Mouse (Mus musculus) mouse trophoblast stem cell (cell line): ENCODE results near the gene Ang5.
"Not testable (repeated sequence)": the region's sequence is repeated elsewhere in the genome, so short reads cannot be mapped to it uniquely, and the experiment has no call there.

Experiments
- in situ Hi-C, 2 experiments: fragments of 300-500 bp; cut with MseI, MboI; formaldehyde crosslinking; loops; 2 replicates in 1 of 2; 3 replicates in 1 of 2; pipeline ENCODE4 v1.15.1; 2025

Gene Ang5

GRCm38 (mm10) chr14:43956769-43957168 is at the start of gene Ang5:
Gene Ang5 (plus strand): TSS chr14:43957069.
- in situ Hi-C loops, result not testable (repeated sequence)

- in situ Hi-C loops, result not testable (repeated sequence)
Measured at GRCm38 (mm10) chr14:43918214-43918613, 38.7 kb upstream of the Ang5 start.

GRCm38 (mm10) chr14:43923459-43923858 is 33.4 kb upstream of the Ang5 start, which contains the start of gene Ear10:
Gene Ear10 (minus strand): TSS chr14:43923559.
- in situ Hi-C loops, result loop anchor here in 1 of 2 experiments (10.0 kb wide), 1 partner anchor 61 kb away; no protein-coding TSS in a partner anchor

- in situ Hi-C loops, result loop anchor here in 1 of 2 experiments (10.0 kb wide), 1 partner anchor 60 kb away; no protein-coding TSS in a partner anchor
Measured at GRCm38 (mm10) chr14:43924688-43925403, 32.0 kb upstream of the Ang5 start, which contains the start of gene Gm8113. Gene Gm8113 (plus strand): TSS chr14:43925390.

GRCm38 (mm10) chr14:43925404-43925950 is 31.4 kb upstream of the Ang5 start:
- in situ Hi-C loops, result loop anchor here in 1 of 2 experiments (10.0 kb wide), 1 partner anchor 59 kb away; no protein-coding TSS in a partner anchor

- in situ Hi-C loops, result loop anchor here in 1 of 2 experiments (10.0 kb wide), 1 partner anchor 52 kb away; no protein-coding TSS in a partner anchor
Measured at GRCm38 (mm10) chr14:43932991-43933390, 23.9 kb upstream of the Ang5 start.

- in situ Hi-C loops, result loop anchor here in 1 of 2 experiments (10.0 kb wide), 1 partner anchor 51 kb away; no protein-coding TSS in a partner anchor
Measured at GRCm38 (mm10) chr14:43933399-43933798, 23.5 kb upstream of the Ang5 start.

- in situ Hi-C loops, result not testable (repeated sequence)
Measured at GRCm38 (mm10) chr14:43953382-43953781, 3.5 kb upstream of the Ang5 start.

GRCm38 (mm10) chr14:43955074-43955473 is 1.8 kb upstream of the Ang5 start:
- in situ Hi-C loops, result not testable (repeated sequence)

GRCm38 (mm10) chr14:43983454-43983853 is 26.6 kb downstream of the Ang5 start:
- in situ Hi-C loops, result loop anchor here (10.0 kb wide), 2 partner anchors 49 to 59 kb away; partner anchors contain the start of genes Ear10 (in 1 of the 2) and Gm8113 (in 1 of the 2)

GRCm38 (mm10) chr14:43983897-43984296 is 27.0 kb downstream of the Ang5 start:
- in situ Hi-C loops, result loop anchor here (10.0 kb wide), 2 partner anchors 49 to 59 kb away; partner anchors contain the start of genes Ear10 (in 1 of the 2) and Gm8113 (in 1 of the 2)

- in situ Hi-C loops, result loop anchor here (10.0 kb wide), 2 partner anchors 51 to 61 kb away; partner anchors contain the start of genes Ear10 (in 1 of the 2) and Gm8113 (in 1 of the 2)
Measured at GRCm38 (mm10) chr14:43986147-43986546, 29.3 kb downstream of the Ang5 start.

GRCm38 (mm10) chr14:43987404-43987803 is 30.5 kb downstream of the Ang5 start:
- in situ Hi-C loops, result loop anchor here (10.0 kb wide), 2 partner anchors 53 to 63 kb away; partner anchors contain the start of genes Ear10 (in 1 of the 2) and Gm8113 (in 1 of the 2)

GRCm38 (mm10) chr14:43998455-43999000 is 41.7 kb downstream of the Ang5 start:
- in situ Hi-C loops, result not testable (repeated sequence)

GRCm38 (mm10) chr14:44001600-44001999 is 44.7 kb downstream of the Ang5 start:
- in situ Hi-C loops, result no loop called here

GRCm38 (mm10) chr14:44002169-44002568 is 45.3 kb downstream of the Ang5 start, which contains the start of gene Ang6:
Gene Ang6 (minus strand): TSS chr14:44002269.
- in situ Hi-C loops, result no loop called here

- in situ Hi-C loops, result not testable (repeated sequence)
Measured at GRCm38 (mm10) chr14:44008021-44008420, 51.2 kb downstream of the Ang5 start.

- in situ Hi-C loops, result not testable (repeated sequence)
Measured at GRCm38 (mm10) chr14:44009686-44010085, 52.8 kb downstream of the Ang5 start.
